Mouse (Mus musculus) CH12.LX (cell line): ENCODE results near the gene Pianp. TPM values are rescaled to one million over a fixed set of nuclear protein-coding genes. Genes with fewer than 3 reads are reported as not detected.

ENCODE experiments used
- DNase-seq: peaks from one replicate; pipeline ENCODE4 v3.0.0-alpha.2; 2013; ENCODE audit errors: extremely low read depth
- H3K27ac ChIP-seq: 2 replicates; pipeline ENCODE4 v1.5.1; 2012; ENCODE audit warnings: low read depth, mild to moderate bottlenecking, control low read depth, moderate library complexity; ENCODE audit not compliant: insufficient read depth
- H3K27me3 ChIP-seq: replicated peaks from 2 replicates; pipeline ENCODE3; 2012; ENCODE audit warnings: inconsistent platforms
- H3K36me3 ChIP-seq, 2 experiments: replicated peaks in 1 of 2; 2 replicates each; pipeline versions ENCODE3 to v1.6.1; 2012; ENCODE audit warnings: inconsistent platforms in 1 of 2, low read length in 1 of 2, mild to moderate bottlenecking in 1 of 2, mixed read lengths in 1 of 2, moderate library complexity in 1 of 2; ENCODE audit not compliant: control insufficient read depth in 1 of 2, insufficient read depth in 1 of 2
- H3K4me1 ChIP-seq, 2 experiments: 2 replicates each; pipeline ENCODE4 v1.6.1; 2012; ENCODE audit warnings: inconsistent platforms in 1 of 2, moderate library complexity in 1 of 2; ENCODE audit not compliant: insufficient read depth in 2 of 2, control insufficient read depth in 1 of 2
- H3K4me2 ChIP-seq: 2 replicates; pipeline ENCODE4 v1.6.1; 2012; ENCODE audit warnings: low read depth, mild to moderate bottlenecking, control low read depth; ENCODE audit not compliant: poor library complexity, insufficient read depth, severe bottlenecking
- H3K4me3 ChIP-seq, 3 experiments: fragments of 150-350 bp in 1 of 3; sonication (generic) in 1 of 3; replicated peaks in 1 of 3; 2 replicates each; pipeline versions ENCODE3 to v1.5.1; 2011 to 2012; ENCODE audit warnings: low read depth in 2 of 3, low read length in 2 of 3, mild to moderate bottlenecking in 2 of 3, moderate library complexity in 2 of 3, control low read depth in 1 of 3, improper control_type of control experiment in 1 of 3, inconsistent platforms in 1 of 3, mixed read lengths in 1 of 3; ENCODE audit not compliant: poor library complexity in 1 of 3
- H3K79me2 ChIP-seq: replicated peaks from 2 replicates; pipeline ENCODE4 v1.6.1; 2012; ENCODE audit warnings: mild to moderate bottlenecking, moderate library complexity; ENCODE audit not compliant: control insufficient read depth, poor library complexity, insufficient read depth, severe bottlenecking; ENCODE audit errors: extremely low read depth
- H3K9ac ChIP-seq: 2 replicates; pipeline ENCODE4 v1.6.1; 2012; ENCODE audit warnings: low read depth, mild to moderate bottlenecking, control low read depth, moderate library complexity; ENCODE audit not compliant: insufficient read depth
- H3K9me3 ChIP-seq: replicated peaks from 2 replicates; pipeline ENCODE3; 2012; ENCODE audit warnings: low read length, inconsistent platforms, mixed read lengths
- BHLHE40 ChIP-seq: IDR thresholded peaks from 2 replicates; pipeline ENCODE4 v1.6.1; 2011; ENCODE audit warnings: mild to moderate bottlenecking, low read depth, low read length, improper control_type of control experiment
- CHD1 ChIP-seq: IDR thresholded peaks from 2 replicates; pipeline ENCODE4 v1.6.1; 2012; ENCODE audit warnings: low read depth, low read length, improper control_type of control experiment, inconsistent platforms
- CHD2 ChIP-seq: IDR thresholded peaks from 2 replicates; pipeline ENCODE4 v1.6.1; 2011; ENCODE audit warnings: low read length, improper control_type of control experiment
- CTCF ChIP-seq, 2 experiments: IDR thresholded peaks in 1 of 2; conservative IDR thresholded peaks in 1 of 2; 2 replicates each; pipeline ENCODE4 v1.5.1; 2011 to 2012; ENCODE audit warnings: low read depth in 2 of 2, low read length in 2 of 2, improper control_type of control experiment in 1 of 2, inconsistent platforms in 1 of 2, mild to moderate bottlenecking in 1 of 2, moderate library complexity in 1 of 2
- ETS1 ChIP-seq: conservative IDR thresholded peaks from 2 replicates; pipeline ENCODE4 v1.6.1; 2012; ENCODE audit warnings: low read depth, mild to moderate bottlenecking, inconsistent platforms, low read length, improper control_type of control experiment, moderate library complexity
- IRF4 ChIP-seq: IDR thresholded peaks from 2 replicates; pipeline ENCODE4 v1.6.1; 2014; ENCODE audit warnings: low read depth, mild to moderate bottlenecking, inconsistent platforms, low read length, improper control_type of control experiment
- JUN ChIP-seq: IDR thresholded peaks from 2 replicates; pipeline ENCODE4 v1.6.1; 2011; ENCODE audit warnings: low read depth, mild to moderate bottlenecking, low read length, improper control_type of control experiment, moderate library complexity; ENCODE audit not compliant: insufficient read depth
- JUND ChIP-seq: conservative IDR thresholded peaks from 2 replicates; pipeline ENCODE4 v1.6.1; 2011; ENCODE audit warnings: low read depth, low read length, improper control_type of control experiment
- KAT2A ChIP-seq: IDR thresholded peaks from 2 replicates; pipeline ENCODE4 v1.6.1; 2012; ENCODE audit warnings: low read length, improper control_type of control experiment, inconsistent platforms; ENCODE audit not compliant: insufficient replicate concordance
- MAFK ChIP-seq: IDR thresholded peaks from 2 replicates; pipeline ENCODE4 v1.6.1; 2011; ENCODE audit warnings: low read length, improper control_type of control experiment; ENCODE audit not compliant: insufficient replicate concordance
- MXI1 ChIP-seq: IDR thresholded peaks from 2 replicates; pipeline ENCODE4 v1.6.1; 2011; ENCODE audit warnings: mild to moderate bottlenecking, low read depth, low read length, improper control_type of control experiment
- NRF1 ChIP-seq: IDR thresholded peaks from 2 replicates; pipeline ENCODE4 v1.6.1; 2014; ENCODE audit warnings: low read depth, mild to moderate bottlenecking, inconsistent platforms, low read length, improper control_type of control experiment, moderate library complexity
- POLR2AphosphoS2 ChIP-seq: IDR thresholded peaks from 2 replicates; pipeline ENCODE4 v1.6.1; 2011; ENCODE audit warnings: low read depth, low read length, improper control_type of control experiment
- RAD21 ChIP-seq: IDR thresholded peaks from 2 replicates; pipeline ENCODE4 v1.6.1; 2011; ENCODE audit warnings: low read depth, mild to moderate bottlenecking, low read length, improper control_type of control experiment, moderate library complexity
- UBTF ChIP-seq: IDR thresholded peaks from 2 replicates; pipeline ENCODE4 v1.6.1; 2012; ENCODE audit warnings: low read depth, mild to moderate bottlenecking, inconsistent platforms, low read length, improper control_type of control experiment, moderate library complexity
- USF1 ChIP-seq: IDR thresholded peaks from 2 replicates; pipeline ENCODE4 v1.6.1; 2014; ENCODE audit warnings: low read depth, mild to moderate bottlenecking, inconsistent platforms, low read length, improper control_type of control experiment
- ZC3H11A ChIP-seq: IDR thresholded peaks from 2 replicates; pipeline ENCODE4 v1.6.1; 2012; ENCODE audit warnings: low read depth, mild to moderate bottlenecking, inconsistent platforms, low read length, improper control_type of control experiment
- ZKSCAN1 ChIP-seq: IDR thresholded peaks from 2 replicates; pipeline ENCODE4 v1.6.1; 2012; ENCODE audit warnings: low read depth, inconsistent platforms, low read length, improper control_type of control experiment, borderline replicate concordance
- ZNF384 ChIP-seq: IDR thresholded peaks from 2 replicates; pipeline ENCODE4 v1.6.1; 2012; ENCODE audit warnings: low read depth, low read length, improper control_type of control experiment, inconsistent platforms
- dilution Hi-C: fragments of 300-500 bp; cut with MboI; formaldehyde crosslinking; loops from 2 replicates; pipeline ENCODE4 v1.14.3; 2020; ENCODE audit warnings: low sequenced_read_pairs; ENCODE audit not compliant: extremely low pct_unique_long_range_greater_than_20kb, extremely low pct_ligation_motif_present
- in situ Hi-C: fragments of 300-500 bp; cut with MboI; formaldehyde crosslinking; loops from 3 replicates; pipeline ENCODE4 v1.14.3; 2019; ENCODE audit warnings: low sequenced_read_pairs, low pct_ligation_motif_present, low pct_unique_long_range_greater_than_20kb, mixed read lengths
- polyA plus RNA-seq: library from polyadenylated mRNA; unstranded; fragments of >175 nt; gene quantifications from 2 replicates; pipeline ENCODE4 v1.2.1, GENCODE M21; 2012; ENCODE audit warnings: low read depth; ENCODE audit not compliant: insufficient read length
- total RNA-seq, 2 experiments: library from RNA; depleted of rRNA; stranded (reverse); fragments of 300-350 nt in 1 of 2; fragments of >200 nt in 1 of 2; gene quantifications; 2 replicates each; pipeline ENCODE4 v1.2.3; 2012 to 2014

The Pianp gene
- total and polyA plus RNA-seq, 3 experiments = 0.08 TPM; not detected in 2

DNA sequence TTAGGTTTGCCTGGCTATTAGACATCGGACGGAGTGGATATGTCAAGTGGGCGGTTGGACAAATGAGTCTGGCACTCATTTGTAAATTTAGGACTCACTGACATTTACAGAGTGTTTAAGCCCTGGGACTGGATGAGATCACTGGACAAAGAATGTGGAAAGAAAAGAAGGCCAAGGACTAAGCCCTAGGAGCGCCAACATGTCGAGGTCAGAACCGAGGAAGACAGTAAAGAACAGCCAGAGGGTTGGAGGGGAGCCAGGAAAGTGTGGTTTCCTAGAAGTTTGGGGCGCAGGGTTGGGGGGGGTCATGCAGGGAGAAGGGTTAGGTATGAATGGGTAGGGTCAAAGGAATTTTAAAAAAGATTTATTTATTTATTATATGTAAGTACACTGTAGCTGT lies 1.2 kb upstream of the Pianp start:
- in situ Hi-C loops = no loop called here
- peaks cover 11 to 12% of the 10 kb centered on the region in 2 experiments for H3K4me1 ChIP-seq

GRCm38 (mm10) chr6:124995831-124996403 lies 577 bp upstream of the Pianp start:
- in situ Hi-C loops = no loop called here
- no peaks in the 10 kb centered on the region for H3K79me2 ChIP-seq
- no peaks in the 10 kb centered on the region for H3K36me3 ChIP-seq
- no peak overlapping the region for H3K27ac ChIP-seq
- peaks cover 75% of the 10 kb centered on the region for H3K27me3 ChIP-seq
- no peak overlapping the region for H3K4me2 ChIP-seq
- DNase-seq = no peak
- TF ChIP-seq ZKSCAN1 = no peak
- no peak for TF ChIP-seq BHLHE40
- no peak for TF ChIP-seq ZC3H11A
- TF ChIP-seq POLR2AphosphoS2 = no peak
- no peak for TF ChIP-seq CHD2
- no peak for TF ChIP-seq IRF4
- TF ChIP-seq UBTF = no peak
- no peak for TF ChIP-seq JUND
- TF ChIP-seq USF1 = no peak
- TF ChIP-seq KAT2A = no peak
- no peak for TF ChIP-seq CHD1
- no peak for TF ChIP-seq MXI1
- TF ChIP-seq MAFK = no peak
- no peak for TF ChIP-seq RAD21
- no peak for TF ChIP-seq JUN
- TF ChIP-seq ZNF384 = no peak
- TF ChIP-seq, all 38 proteins: peak for 0
- no peak overlapping the region for H3K4me3 ChIP-seq
- no peaks in the 10 kb centered on the region for H3K9me3 ChIP-seq
- dilution Hi-C loops = no loop called here
- peaks cover 11 to 12% of the 10 kb centered on the region in 2 experiments for H3K4me1 ChIP-seq
- no peak overlapping the region for H3K9ac ChIP-seq

More for the DNA sequence above, 1.2 kb upstream of the Pianp start:
- Histone ChIP-seq H3K36me3 (no peaks in the 10 kb centered on the region), H3K79me2 (no peaks in the 10 kb centered on the region), H3K4me3 (no peak overlapping the region), H3K9ac (no peak overlapping the region), H3K9me3 (peaks cover 5% of the 10 kb centered on the region), H3K27ac (no peak overlapping the region), H3K27me3 (peaks cover 74% of the 10 kb centered on the region), H3K4me2 (no peak overlapping the region)
- no peak for TF ChIP-seq ETS1
- TF ChIP-seq CTCF (conservative IDR thresholded peaks at IDR 0.05 in 1 of 2, IDR thresholded peaks at IDR 0.05 in 1 of 2; ENCODE audit: low read depth in 2 of 2, low read length in 2 of 2) = no peak
- no peak for TF ChIP-seq CHD1
- TF ChIP-seq NRF1 = no peak
- DNase-seq = no peak
- dilution Hi-C loops = no loop called here
